Mouse (Mus musculus) MEL (cell line): ENCODE results near the gene Clic4.

Source experiments
- CHD2 ChIP-seq: IDR thresholded peaks from 2 replicates; pipeline ENCODE4 v1.6.1; 2011; ENCODE audit warnings: low read length, improper control_type of control experiment
- CTCF ChIP-seq, 3 experiments: IDR thresholded peaks in 2 of 3; conservative IDR thresholded peaks in 1 of 3; 2 replicates each; pipeline ENCODE4 v1.5.1; 2011 to 2012; ENCODE audit warnings: low read length in 3 of 3, low read depth in 2 of 3, mild to moderate bottlenecking in 2 of 3, improper control_type of control experiment in 1 of 3, inconsistent platforms in 1 of 3, mixed read lengths in 1 of 3, moderate library complexity in 1 of 3; ENCODE audit not compliant: control insufficient read depth in 1 of 3, insufficient read depth in 1 of 3, poor library complexity in 1 of 3, severe bottlenecking in 1 of 3
- E2F4 ChIP-seq: IDR thresholded peaks from 2 replicates; pipeline ENCODE4 v1.6.1; 2011; ENCODE audit warnings: low read depth, low read length, improper control_type of control experiment, borderline replicate concordance
- NELFE ChIP-seq: IDR thresholded peaks from 2 replicates; pipeline ENCODE4 v1.6.1; 2011; ENCODE audit warnings: low read depth, low read length, improper control_type of control experiment
- POLR2A ChIP-seq, 2 experiments: IDR thresholded peaks; 2 replicates each; pipeline ENCODE4 v1.6.1; 2011 to 2012; ENCODE audit warnings: low read length in 2 of 2, mild to moderate bottlenecking in 2 of 2, control low read depth in 1 of 2, improper control_type of control experiment in 1 of 2, low read depth in 1 of 2, moderate library complexity in 1 of 2; ENCODE audit not compliant: control insufficient read depth in 1 of 2, insufficient read depth in 1 of 2, poor library complexity in 1 of 2
- SIN3A ChIP-seq: IDR thresholded peaks from 2 replicates; pipeline ENCODE4 v1.6.1; 2012; ENCODE audit warnings: low read length, improper control_type of control experiment, inconsistent platforms
- USF1 ChIP-seq: IDR thresholded peaks from 2 replicates; pipeline ENCODE4 v1.6.1; 2014; ENCODE audit warnings: low read depth, mild to moderate bottlenecking, inconsistent platforms, low read length, improper control_type of control experiment, moderate library complexity
- ZC3H11A ChIP-seq: IDR thresholded peaks from 2 replicates; pipeline ENCODE4 v1.6.1; 2012; ENCODE audit warnings: low read depth, mild to moderate bottlenecking, inconsistent platforms, low read length, improper control_type of control experiment

DNA sequence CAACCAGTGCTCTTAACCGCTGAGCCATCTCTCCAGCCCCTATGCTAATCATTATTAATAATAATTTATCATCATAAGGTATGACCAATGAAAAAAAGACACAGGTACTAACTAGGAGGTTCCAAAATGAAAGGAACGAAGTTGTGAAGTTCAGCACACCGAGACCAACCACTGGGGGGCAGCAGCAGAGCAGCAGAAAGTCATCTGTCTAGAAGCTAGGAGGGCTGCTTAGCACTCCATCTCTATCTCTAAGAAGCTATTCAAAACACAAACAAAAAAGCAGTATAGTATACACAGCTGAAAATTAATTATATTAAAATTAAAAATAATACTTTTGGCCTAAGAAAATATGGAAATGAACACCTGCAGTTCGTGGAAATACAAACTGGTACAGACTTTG is 53.0 kb downstream of the Clic4 start:
- peak; percentile 63 to 94 (median 91) for TF ChIP-seq CTCF (IDR thresholded peaks at IDR 0.05 in 2 of 3, conservative IDR thresholded peaks at IDR 0.05 in 1 of 3; ENCODE audit: control insufficient read depth in 1 of 3, insufficient read depth in 1 of 3, low read depth in 2 of 3, low read length in 3 of 3, poor library complexity in 1 of 3, severe bottlenecking in 1 of 3)
- 0 out of 2 replicates have a peak, but pooled peaks have one; percentile 6 for TF ChIP-seq USF1
- TF ChIP-seq E2F4: no peak
- TF ChIP-seq ZC3H11A: peak; percentile 91
- no peak for TF ChIP-seq NELFE
- no peak for TF ChIP-seq CHD2
- no peak for TF ChIP-seq SIN3A
- TF ChIP-seq POLR2A (IDR thresholded peaks at IDR 0.05; ENCODE audit: control insufficient read depth in 1 of 2, insufficient read depth in 1 of 2, low read depth in 1 of 2, low read length in 2 of 2, poor library complexity in 1 of 2): no peak
